Mouse (Mus musculus): ENCODE data around the gene Tnik.
A peak's percentile ranks its signal among the peaks of the same experiment; 100 is the strongest.

Tnik gene

GRCm38 (mm10) chr3:28415986-28416385, 153.0 kb downstream of the Tnik start:
- no peak for DNase-seq

GRCm38 (mm10) chr3:28417091-28417715, 154.2 kb downstream of the Tnik start:
- DNase-seq, result no peak

- no peak for DNase-seq
These were observed 157.2 kb downstream of the Tnik start for GRCm38 (mm10) chr3:28420194-28420593.

- no peak for DNase-seq
These were observed 157.7 kb downstream of the Tnik start for GRCm38 (mm10) chr3:28420698-28421097.

GRCm38 (mm10) chr3:28421798-28422197, 158.8 kb downstream of the Tnik start:
- no peak for DNase-seq

GRCm38 (mm10) chr3:28422221-28422620, 159.2 kb downstream of the Tnik start:
- no peak for DNase-seq

GRCm38 (mm10) chr3:28425911-28426310, 162.9 kb downstream of the Tnik start:
- no peak for DNase-seq

GRCm38 (mm10) chr3:28431459-28431858, 168.4 kb downstream of the Tnik start:
- no peak for DNase-seq

GRCm38 (mm10) chr3:28432321-28432720, 169.3 kb downstream of the Tnik start:
- DNase-seq, result no peak

- DNase-seq, result no peak
These were observed 172.5 kb downstream of the Tnik start for GRCm38 (mm10) chr3:28435478-28435877.

- DNase-seq, result no peak
These were observed 174.4 kb downstream of the Tnik start for GRCm38 (mm10) chr3:28437429-28437828.

- no peak for DNase-seq
These were observed 178.5 kb downstream of the Tnik start for GRCm38 (mm10) chr3:28441545-28441944.

- no peak for DNase-seq
These were observed 179.1 kb downstream of the Tnik start for GRCm38 (mm10) chr3:28442116-28442515.

- no peak for DNase-seq
These were observed 184.9 kb downstream of the Tnik start for GRCm38 (mm10) chr3:28447950-28448349.

- no peak for DNase-seq
These were observed 190.4 kb downstream of the Tnik start for GRCm38 (mm10) chr3:28453458-28453857.

GRCm38 (mm10) chr3:28456842-28457241, 193.8 kb downstream of the Tnik start:
- no peak for DNase-seq

- no peak for DNase-seq
These were observed 194.5 kb downstream of the Tnik start for GRCm38 (mm10) chr3:28457517-28457916.

- no peak for DNase-seq
These were observed 203.7 kb downstream of the Tnik start for GRCm38 (mm10) chr3:28466688-28467087.

GRCm38 (mm10) chr3:28467148-28467754, 204.2 kb downstream of the Tnik start:
- DNase-seq, result no peak

GRCm38 (mm10) chr3:28467871-28468285, 204.9 kb downstream of the Tnik start:
- peak; percentile 1 to 2 for DNase-seq

- DNase-seq, result no peak
These were observed 210.4 kb downstream of the Tnik start for GRCm38 (mm10) chr3:28473439-28473838.

- DNase-seq, result no peak
These were observed 214.4 kb downstream of the Tnik start for GRCm38 (mm10) chr3:28477373-28477772.

GRCm38 (mm10) chr3:28485716-28486115, 222.7 kb downstream of the Tnik start:
- DNase-seq, result no peak

- DNase-seq, result no peak
These were observed 224.4 kb downstream of the Tnik start for GRCm38 (mm10) chr3:28487418-28487817.
